Mouse (Mus musculus): Measurements from ENCODE around the gene Slc17a3.
A peak's percentile ranks its signal among the peaks of the same experiment; 100 is the strongest.

Gene Slc17a3

DNA sequence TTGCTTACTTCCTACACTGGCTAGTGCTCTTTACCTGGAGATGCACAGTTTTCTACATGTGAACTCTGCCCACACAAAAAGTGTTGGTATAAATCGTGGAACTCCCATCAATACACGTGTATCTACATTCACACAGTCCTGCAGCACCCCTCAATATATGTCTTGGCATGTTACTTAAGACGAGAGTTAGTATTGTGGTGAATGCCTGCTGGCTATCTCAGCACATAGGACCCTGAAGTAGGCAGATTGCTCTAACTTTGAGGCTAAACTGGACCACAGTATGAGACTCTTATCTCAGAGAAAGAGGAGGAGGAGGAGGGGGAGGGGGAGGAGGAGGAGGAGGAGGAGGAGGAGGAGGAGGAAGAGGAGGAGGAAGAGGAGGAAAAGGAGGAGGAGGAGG lies 39.9 kb downstream of the Slc17a3 start:
- DNase-seq, result no peak

DNA sequence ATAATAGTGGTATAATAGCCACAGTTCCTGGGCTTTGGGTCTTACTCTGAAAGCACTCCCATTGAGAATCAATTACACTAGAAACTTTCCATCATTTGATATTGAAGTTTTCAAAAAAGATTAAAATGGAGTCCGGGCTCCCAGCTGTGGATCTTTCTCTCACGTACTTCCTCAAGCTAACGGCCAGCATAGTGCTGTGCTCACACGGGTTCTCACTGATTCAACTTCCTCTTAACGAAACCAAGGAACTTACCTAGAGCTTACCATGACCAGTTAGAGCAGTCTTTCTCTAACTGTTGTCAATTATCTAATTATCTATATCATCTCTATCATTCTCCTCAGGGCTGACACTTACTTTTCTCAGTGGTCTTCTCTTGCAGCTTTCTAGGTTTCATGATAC lies 40.4 kb downstream of the Slc17a3 start:
- no peak for DNase-seq

DNA sequence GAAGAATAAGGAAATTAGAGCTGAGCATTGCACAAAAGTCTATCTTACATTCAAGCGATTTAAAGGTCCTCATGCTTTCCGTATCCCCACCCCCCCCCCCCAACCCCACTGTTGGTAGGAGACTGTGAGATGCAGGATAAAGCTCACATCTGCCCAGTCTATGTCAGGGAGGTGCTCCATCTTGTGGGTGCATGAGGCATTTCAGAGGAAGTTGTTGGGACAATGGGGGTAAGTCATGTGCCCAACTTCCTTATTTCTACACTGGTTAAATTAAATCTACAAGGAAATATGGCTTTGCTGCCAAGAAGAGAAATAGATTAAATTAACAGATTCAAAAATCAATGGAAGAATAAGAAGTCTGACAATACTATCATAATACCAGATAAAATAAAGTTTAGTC lies 46.3 kb downstream of the Slc17a3 start:
- DNase-seq, result peak; percentile 44

DNA sequence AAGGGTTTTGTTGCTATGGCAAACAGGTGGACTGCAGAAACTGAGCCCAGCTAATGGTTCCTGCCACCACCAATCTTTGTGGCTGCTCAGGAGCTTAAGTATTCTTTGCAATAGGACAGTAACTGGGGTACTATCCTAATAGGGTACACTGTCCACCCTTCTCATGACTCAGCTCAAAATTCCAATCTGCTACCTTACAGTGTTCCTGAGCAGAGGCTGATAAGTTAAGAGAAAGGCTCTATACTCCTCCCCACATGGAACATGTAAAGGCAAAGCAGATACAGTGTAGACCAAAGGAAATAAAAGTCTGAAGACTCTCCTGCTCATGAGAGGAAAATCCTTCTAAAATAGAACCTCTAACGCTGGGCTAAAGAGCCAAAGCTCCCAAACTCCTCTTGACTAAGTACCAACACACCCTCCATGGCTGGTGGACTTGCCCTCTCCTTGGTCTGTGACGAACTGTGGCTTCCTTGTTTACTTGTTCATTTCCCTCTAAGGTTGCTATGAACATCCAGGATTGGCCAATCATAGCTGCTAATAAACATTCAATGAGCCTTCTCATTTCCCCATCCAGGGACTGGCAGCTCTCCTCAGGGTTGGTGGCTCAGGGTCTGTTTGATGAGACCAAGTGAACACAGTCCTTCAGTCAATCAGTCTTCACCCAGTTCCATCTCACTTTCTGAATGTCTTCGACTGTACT lies 47.9 kb downstream of the Slc17a3 start:
- no peak for DNase-seq

DNA sequence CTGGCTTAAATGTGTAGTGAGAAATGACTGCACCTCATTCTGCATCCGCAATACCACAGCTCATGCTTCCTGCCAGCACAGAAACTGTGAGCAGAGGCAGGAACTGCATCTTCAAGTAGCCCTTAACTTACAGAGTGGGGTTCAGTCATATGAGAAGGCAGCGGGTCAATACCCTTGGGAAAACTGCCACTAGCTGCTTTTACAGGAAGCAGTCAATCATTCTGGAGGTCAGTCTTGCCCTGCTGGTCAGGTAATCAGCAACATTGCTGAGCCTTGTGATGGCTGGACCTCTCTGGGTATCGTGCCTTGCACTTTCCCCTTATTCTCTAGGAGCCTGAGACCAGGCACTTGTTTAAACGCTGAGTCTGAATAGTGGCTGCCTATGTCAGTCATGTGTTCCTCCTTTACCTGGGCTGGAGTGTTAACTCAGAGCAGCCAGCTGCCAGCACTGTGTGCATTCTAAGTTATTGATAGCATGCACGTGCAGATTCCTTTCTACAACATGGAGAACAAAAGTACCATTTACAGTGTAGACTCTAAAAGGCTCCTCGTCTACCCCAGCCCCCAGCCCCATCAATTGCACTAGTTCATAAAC lies 49.9 kb downstream of the Slc17a3 start:
- DNase-seq, result no peak

DNA sequence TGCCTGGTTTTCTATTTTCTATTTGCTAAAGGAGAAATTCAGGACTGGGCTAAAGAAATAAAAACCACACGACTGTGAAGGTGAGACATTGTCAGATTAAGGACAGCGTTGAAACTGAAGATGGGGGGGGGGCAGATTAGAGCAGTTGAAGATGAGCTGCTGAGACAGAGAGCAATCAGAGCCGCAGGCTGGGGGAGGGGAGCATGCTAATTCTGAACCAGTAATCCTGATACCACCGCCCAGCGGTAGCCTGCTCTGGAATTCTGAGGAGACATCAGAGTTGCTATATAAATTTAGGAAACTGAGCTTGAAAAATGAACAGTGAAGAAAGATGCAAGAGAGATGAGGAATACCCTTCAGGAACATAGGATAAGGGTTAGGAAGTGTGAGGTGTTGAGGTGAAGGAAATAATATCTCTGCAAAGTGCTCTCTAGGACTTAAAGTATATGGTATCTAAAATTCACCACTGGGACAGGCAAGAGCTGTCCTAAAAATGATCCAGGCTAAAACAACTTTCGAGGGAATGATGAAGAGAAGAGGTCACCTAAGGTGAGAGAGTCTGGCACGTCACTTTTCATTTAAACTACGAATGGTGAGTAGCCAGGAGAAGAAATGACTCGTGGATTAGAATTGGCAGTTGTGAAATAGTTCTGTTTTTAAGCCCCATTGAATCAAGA lies 53.5 kb downstream of the Slc17a3 start:
- no peak for DNase-seq

DNA sequence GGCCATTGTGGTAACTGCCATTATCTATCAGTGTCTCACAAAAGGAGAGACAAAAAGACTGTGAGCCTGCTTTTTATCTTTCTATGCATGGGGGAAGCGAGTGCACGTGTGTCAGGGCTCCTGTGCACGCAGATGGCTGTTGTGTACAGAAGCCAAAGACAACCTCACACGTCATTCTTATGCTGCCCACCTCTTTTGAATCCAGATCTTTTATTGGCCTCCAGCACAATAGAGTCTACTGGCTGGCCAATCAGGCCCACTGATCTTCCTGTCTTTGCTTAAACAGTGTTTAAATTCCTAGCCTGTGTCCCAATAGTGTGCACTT lies 54.0 kb downstream of the Slc17a3 start:
- no peak for DNase-seq

DNA sequence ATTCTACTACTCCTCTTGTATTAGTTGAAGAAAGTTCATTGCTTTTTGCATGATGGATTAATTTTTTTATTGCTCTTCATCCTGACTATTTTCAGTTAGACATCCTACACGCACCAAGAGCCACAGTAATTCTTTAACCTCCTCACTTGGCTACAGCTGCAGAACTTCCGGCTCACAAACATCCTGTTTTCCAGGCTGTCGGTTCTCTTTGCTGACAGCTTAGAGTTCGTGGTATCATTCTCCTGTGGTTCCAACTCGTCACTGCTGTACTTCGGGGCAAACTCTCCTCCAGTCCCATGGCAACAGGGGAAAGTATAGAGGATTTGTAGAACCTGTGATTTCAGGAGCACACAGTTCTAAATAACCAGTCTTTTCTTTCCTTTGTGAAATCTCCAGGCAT lies 59.0 kb downstream of the Slc17a3 start:
- no peak for DNase-seq

DNA sequence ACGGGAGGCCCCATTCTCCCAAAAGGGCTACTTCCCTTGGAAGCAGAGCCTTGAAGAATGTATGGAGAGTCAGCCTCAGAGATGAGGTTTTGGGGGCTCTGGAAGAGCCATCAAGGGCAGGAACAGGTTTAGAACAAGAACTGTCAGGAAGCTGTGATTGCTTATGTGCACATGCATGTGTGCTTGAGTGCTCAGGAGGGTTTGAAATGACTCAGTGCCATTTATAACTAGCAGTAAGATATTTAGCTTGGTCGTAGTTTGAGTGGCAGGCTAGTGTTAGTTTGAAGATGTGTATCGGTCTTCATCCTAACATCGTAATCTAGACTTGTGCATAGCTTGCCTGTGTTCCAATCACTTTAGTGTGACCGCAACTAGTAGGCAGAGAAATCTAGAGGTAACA lies 67.7 kb downstream of the Slc17a3 start:
- DNase-seq, result no peak

DNA sequence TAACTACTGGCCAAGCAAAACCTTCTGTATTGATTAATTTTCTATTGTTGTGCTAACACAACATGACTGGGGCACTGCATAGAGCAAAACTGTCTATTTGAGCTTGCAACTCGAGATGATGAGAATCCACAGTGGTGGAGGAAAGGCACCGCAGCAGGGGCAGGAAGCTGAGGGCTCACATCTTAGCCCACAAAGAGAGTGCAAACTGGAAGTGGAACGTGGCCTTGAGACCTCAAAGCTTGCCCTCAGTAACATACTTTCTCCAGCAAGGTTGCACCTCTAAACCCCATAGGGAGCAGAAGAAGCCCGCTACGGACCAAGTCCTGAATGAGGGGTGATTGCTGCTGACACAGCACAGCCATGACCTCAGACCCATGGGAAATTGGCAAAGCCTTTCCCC lies 70.9 kb downstream of the Slc17a3 start:
- no peak for DNase-seq
